Mouse (Mus musculus) B cell, adult 62 days (primary cell): ENCODE results near the gene Daxx. TPM values are rescaled to one million over a fixed set of nuclear protein-coding genes. Genes with fewer than 3 reads are reported as not detected.

Experiments used
- total RNA-seq: library from RNA; stranded (reverse); gene quantifications from 4 replicates; pipeline ENCODE4 v1.2.4, GENCODE M21; 2023

Daxx gene
- 43.7 to 52.6 TPM (median 49.3 TPM) in 4 replicates for total RNA-seq

GRCm38 (mm10) chr17:33909077-33909868 is at the start of gene Daxx:
TSS of gene Daxx (plus strand) at chr17:33909414.

GRCm38 (mm10) chr17:33873537-33873936 is 35.7 kb upstream of the Daxx start, which contains the start of gene Gm7029:
TSS of gene Gm7029 (plus strand) at chr17:33873837.

GRCm38 (mm10) chr17:33890533-33891059 is 18.6 kb upstream of the Daxx start, which contains the start of gene Kifc1:
TSS of gene Kifc1 (minus strand) at chr17:33890661.

DNA sequence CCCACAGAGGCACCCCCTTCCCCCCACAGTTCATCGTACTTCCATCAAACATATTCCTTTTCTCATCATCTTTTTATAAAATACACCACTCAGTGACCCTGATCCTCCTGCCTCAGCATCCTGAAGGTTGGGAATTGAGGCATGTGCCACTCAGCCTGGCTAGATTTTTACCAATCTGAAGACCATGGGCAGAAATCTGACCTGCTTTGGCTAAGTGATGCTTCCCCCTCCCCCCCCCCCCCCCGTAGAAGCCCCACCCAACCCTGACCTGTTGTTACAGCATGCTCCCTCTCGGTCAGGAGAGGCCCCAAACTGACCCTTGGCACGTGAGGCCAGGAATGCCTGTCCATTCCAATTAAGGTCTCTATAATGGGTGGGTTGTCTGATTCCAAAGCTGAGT is 4.4 kb upstream of the Daxx start, which contains the start of gene Platr17:
Gene Platr17 (plus strand): TSS at position 301 of the 400 bp plus-strand sequence.

DNA sequence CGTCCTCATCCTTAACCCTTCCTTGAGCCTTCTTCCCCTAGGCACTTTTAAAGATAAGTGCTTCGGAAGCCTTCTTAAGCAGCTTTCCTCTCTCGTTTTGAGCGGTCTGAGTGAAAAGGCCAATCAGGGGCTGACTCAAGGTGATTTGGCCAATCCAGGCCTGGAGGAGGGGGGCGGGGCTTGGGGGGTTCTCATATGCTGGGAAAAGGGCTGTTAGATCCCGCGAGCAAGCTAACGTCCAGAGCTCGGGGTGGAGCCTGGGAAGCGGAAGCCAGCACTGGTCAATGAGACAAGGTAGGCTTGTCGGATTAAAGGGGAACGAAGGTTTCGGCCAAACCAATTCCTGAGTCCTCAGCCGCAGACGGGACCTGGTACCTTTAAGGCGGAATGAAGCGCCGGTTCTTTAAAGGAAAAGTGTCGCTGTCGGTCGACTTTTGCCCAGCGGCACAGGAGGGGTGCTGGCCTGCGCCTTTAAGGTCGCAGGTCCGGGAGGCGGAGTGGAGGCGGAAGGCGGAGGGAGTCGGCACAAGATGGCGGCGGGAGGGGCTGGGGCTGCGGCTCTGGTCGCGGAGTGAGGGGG is 6.5 kb downstream of the Daxx start, which contains the start of the genes Tapbp and Zbtb22:
Gene Tapbp (plus strand): TSS at position 229 of the 580 bp plus-strand sequence.
Gene Zbtb22 (plus strand): TSS at position 234 of the 580 bp plus-strand sequence.

DNA sequence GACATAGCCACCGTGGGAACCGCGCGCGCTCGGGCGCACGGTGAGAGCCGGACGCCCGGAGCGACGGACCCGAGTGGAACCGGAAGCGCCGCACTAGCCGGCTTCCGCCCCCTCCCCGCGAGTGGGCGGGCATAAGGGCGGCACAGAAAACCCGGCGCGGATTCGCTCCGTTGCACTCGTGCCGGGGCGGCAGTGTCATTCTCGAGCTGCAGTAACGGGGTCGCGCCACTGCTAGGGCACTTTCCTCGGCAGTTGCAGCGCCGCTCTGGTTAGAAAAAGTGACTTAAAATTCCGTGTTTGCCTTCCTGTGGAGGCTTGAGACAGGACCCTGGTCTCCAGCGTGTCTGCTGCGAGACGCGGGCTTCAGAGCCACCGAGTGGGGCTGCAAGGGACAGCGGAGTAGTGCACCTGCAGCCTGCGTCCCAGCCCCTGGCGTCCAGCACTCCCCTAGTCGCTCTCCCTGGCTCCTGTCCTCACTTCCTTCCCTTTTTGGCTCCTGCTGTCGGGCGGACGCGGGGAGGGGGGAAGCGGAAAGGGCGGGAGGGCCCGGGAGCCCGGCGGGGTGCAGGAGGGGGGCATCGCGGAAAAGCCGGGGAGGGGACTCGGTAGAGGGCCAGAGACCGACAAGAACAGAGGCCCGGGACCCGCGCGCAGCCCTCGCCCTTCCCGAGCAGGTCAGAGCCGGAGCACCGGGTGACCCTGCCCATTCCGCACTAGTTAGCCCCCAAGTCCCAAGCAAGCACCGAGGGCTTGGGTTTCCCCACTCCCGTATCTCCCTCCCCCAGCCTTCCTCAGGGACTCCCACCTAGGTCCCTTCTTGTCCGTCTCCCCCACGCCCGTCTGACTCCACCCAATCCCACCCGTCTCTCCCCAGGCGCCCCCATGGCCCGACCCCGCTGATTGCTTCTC is 20.4 kb downstream of the Daxx start, which contains the start of gene Rgl2:
Gene Rgl2 (plus strand): TSS at position 173 of the 909 bp plus-strand sequence.

GRCm38 (mm10) chr17:33940206-33940805 is 31.1 kb downstream of the Daxx start, which contains the start of the genes Pfdn6 and Wdr46:
TSS of gene Pfdn6 (minus strand) at chr17:33940343.
TSS of gene Wdr46 (plus strand) at chr17:33940660.

DNA sequence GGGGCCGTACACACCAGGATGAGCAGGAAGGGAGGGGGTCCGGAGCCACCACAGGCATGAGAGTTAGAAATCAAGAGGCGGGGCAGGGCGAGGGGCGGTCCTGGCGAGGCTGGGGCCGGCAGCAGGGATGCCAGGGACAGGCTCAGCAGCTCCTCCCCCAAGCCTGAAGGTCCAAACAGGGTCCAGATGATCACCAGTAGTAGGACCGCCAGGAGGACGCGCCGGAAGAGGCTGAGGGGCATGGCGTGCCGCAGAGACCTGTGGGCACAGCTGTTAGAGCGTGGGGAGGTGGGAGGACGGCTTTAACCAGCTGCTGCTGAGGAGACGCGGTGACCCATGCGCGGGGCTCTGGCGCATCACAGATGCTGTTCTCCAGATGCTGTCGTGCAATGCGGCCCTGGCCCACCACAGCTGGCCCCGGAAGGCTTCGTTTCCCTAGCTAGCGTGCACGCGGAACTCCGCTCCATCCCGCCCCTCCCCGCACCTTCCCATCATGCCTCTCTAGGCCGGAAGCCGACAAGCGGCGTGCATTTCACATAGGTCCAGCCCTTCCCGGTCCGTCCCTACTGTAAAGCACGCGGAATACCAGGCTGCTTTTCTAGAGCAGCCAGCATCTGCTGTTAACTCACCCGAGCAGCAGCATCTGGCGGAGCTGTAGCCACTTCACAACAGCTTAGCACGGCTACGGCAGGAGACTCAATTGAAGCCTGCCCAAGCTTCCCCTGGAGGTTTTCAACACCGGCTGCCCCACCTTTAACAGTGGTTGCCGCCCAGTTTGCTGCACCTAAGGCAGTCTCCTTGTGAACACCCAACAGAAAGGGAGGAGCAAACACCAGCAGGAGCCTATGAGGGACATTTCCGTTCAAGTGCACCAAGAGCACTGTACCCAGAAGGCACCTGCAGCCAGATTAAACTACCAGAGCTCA is 42.1 kb downstream of the Daxx start, which contains the start of gene B3galt4:
Gene B3galt4 (minus strand): TSS at position 468 of the 926 bp plus-strand sequence.

GRCm38 (mm10) chr17:33955555-33956214 is 46.5 kb downstream of the Daxx start, which contains the start of the genes Vps52 and Rps18:
TSS of gene Vps52 (plus strand) at chr17:33955812.
TSS of gene Rps18 (minus strand) at chr17:33956001.

Other genes with a start within 250 kb of the Daxx start
- gene Hnrnpm, start 222.6 kb upstream of the Daxx start, total RNA-seq: 368 to 402 TPM (median 383 TPM) in 4 replicates
- 42.0 to 48.3 TPM (median 44.9 TPM) in 4 replicates for gene March2, start 190.7 kb upstream of the Daxx start, total RNA-seq
- 193 to 221 TPM (median 217 TPM) in 4 replicates for gene Rab11b, start 148.9 kb upstream of the Daxx start, total RNA-seq
- gene Angptl4, start 127.6 kb upstream of the Daxx start, total RNA-seq: 0.42 to 0.43 TPM in 2 of 4 replicates, not detected in the others
- 1.8 to 3.6 TPM (median 2.5 TPM) in 4 replicates for gene Kank3, start 98.9 kb upstream of the Daxx start, total RNA-seq
- 3,326 to 3,462 TPM (median 3,401 TPM) in 4 replicates for gene Rps28, start 84.9 kb upstream of the Daxx start, total RNA-seq
- gene Ndufa7, start 84.8 kb upstream of the Daxx start, total RNA-seq: 142 to 168 TPM (median 145 TPM) in 4 replicates
- gene Cd320, start 66.3 kb upstream of the Daxx start, total RNA-seq: 3.6 to 7.8 TPM (median 5.2 TPM) in 4 replicates
- not detected in 4 replicates for gene Gm7029, start 35.6 kb upstream of the Daxx start, total RNA-seq
- gene Kifc1, start 18.8 kb upstream of the Daxx start, total RNA-seq: 2.4 to 6.4 TPM (median 2.6 TPM) in 4 replicates
- 0.75 to 0.94 TPM in 2 of 4 replicates, not detected in the others for gene Platr17, start 4.3 kb upstream of the Daxx start, total RNA-seq
- gene Tapbp, start 6.5 kb downstream of the Daxx start, total RNA-seq: 431 to 449 TPM (median 436 TPM) in 4 replicates
- 37.5 to 42.9 TPM (median 39.2 TPM) in 4 replicates for gene Zbtb22, start 6.5 kb downstream of the Daxx start, total RNA-seq
- gene Rgl2, start 20.1 kb downstream of the Daxx start, total RNA-seq: 169 to 183 TPM (median 181 TPM) in 4 replicates
- 55.2 to 64.5 TPM (median 58.4 TPM) in 4 replicates for gene Pfdn6, start 30.9 kb downstream of the Daxx start, total RNA-seq
- 37.1 to 42.6 TPM (median 40.1 TPM) in 4 replicates for gene Wdr46, start 31.2 kb downstream of the Daxx start, total RNA-seq
- gene B3galt4, start 42.1 kb downstream of the Daxx start, total RNA-seq: 3.9 to 6.1 TPM (median 5.8 TPM) in 4 replicates
- 86.2 to 102 TPM (median 93.0 TPM) in 4 replicates for gene Vps52, start 46.4 kb downstream of the Daxx start, total RNA-seq
- 1,434 to 1,528 TPM (median 1,474 TPM) in 4 replicates for gene Rps18, start 46.6 kb downstream of the Daxx start, total RNA-seq
- gene H2-K1, start 90.9 kb downstream of the Daxx start, total RNA-seq: 2,712 to 3,144 TPM (median 2,852 TPM) in 4 replicates
- 31.0 to 45.2 TPM (median 32.4 TPM) in 4 replicates for gene Ring1, start 115.3 kb downstream of the Daxx start, total RNA-seq
- 122 to 144 TPM (median 136 TPM) in 4 replicates for gene H2-Ke6, start 118.6 kb downstream of the Daxx start, total RNA-seq
- gene Slc39a7, start 122.3 kb downstream of the Daxx start, total RNA-seq: 63.8 to 91.4 TPM (median 78.7 TPM) in 4 replicates
- gene Rxrb, start 122.4 kb downstream of the Daxx start, total RNA-seq: 106 to 119 TPM (median 119 TPM) in 4 replicates
- 4.3 to 8.8 TPM (median 5.6 TPM) in 4 replicates for gene Col11a2, start 130.0 kb downstream of the Daxx start, total RNA-seq
- gene H2-Oa, start 182.9 kb downstream of the Daxx start, total RNA-seq: 232 to 249 TPM (median 239 TPM) in 4 replicates
- 659 to 693 TPM (median 673 TPM) in 4 replicates for gene H2-DMa, start 210.1 kb downstream of the Daxx start, total RNA-seq
- 421 to 508 TPM (median 482 TPM) in 4 replicates for gene Brd2, start 213.2 kb downstream of the Daxx start, total RNA-seq
- 1,557 to 1,593 TPM (median 1,583 TPM) in 4 replicates for gene H2-DMb2, start 233.9 kb downstream of the Daxx start, total RNA-seq
- 718 to 852 TPM (median 762 TPM) in 4 replicates for gene H2-DMb1, start 243.7 kb downstream of the Daxx start, total RNA-seq